Mouse (Mus musculus) forebrain, embryonic 12.5 days (tissue): ENCODE measurements around the gene Cnr1. TPM values are rescaled to one million over a fixed set of nuclear protein-coding genes. Genes with fewer than 3 reads are reported as not detected.

ENCODE experiments used
- ATAC-seq: fragments of 200-750 bp; cut with Nextera tagmentation; 2 replicates; pipeline ENCODE4 v1.8.0; 2017; ENCODE audit warnings: moderate TSS enrichment; ENCODE audit not compliant: low FRiP score
- H3K27ac ChIP-seq: fragments of 300-500 bp; sonication (generic); 2 replicates; pipeline ENCODE4 v1.5.1; 2016; ENCODE audit warnings: mild to moderate bottlenecking
- H3K27me3 ChIP-seq: fragments of 300-500 bp; sonication (generic); 2 replicates; pipeline ENCODE4 v1.6.1; 2016; ENCODE audit warnings: mild to moderate bottlenecking
- H3K36me3 ChIP-seq: fragments of 300-500 bp; sonication (generic); replicated peaks from 2 replicates; pipeline ENCODE4 v1.6.1; 2016; ENCODE audit warnings: mild to moderate bottlenecking
- H3K4me1 ChIP-seq: fragments of 300-500 bp; sonication (generic); 2 replicates; pipeline ENCODE4 v1.6.1; 2016
- H3K4me2 ChIP-seq: fragments of 300-500 bp; sonication (generic); 2 replicates; pipeline ENCODE4 v1.6.1; 2016; ENCODE audit warnings: mild to moderate bottlenecking, moderate library complexity
- H3K4me3 ChIP-seq: fragments of 300-500 bp; sonication (generic); replicated peaks from 2 replicates; pipeline ENCODE4 v1.5.1; 2016; ENCODE audit warnings: mild to moderate bottlenecking
- H3K9ac ChIP-seq: fragments of 300-500 bp; sonication (generic); 2 replicates; pipeline ENCODE4 v1.6.1; 2016; ENCODE audit warnings: mild to moderate bottlenecking
- H3K9me3 ChIP-seq: fragments of 300-500 bp; sonication (generic); 2 replicates; pipeline ENCODE4 v1.6.1; 2016
- WGBS: fragments of 180-500 bp; shearing (Covaris S2); methylation state at CpG from one replicate; pipeline ENCODE4 v1.1.7; 2016; 5-methylcytosine and 5-hydroxymethylcytosine counted together
- polyA plus RNA-seq: library from polyadenylated mRNA; unstranded; fragments of >200 nt; fragmentation: Nextera tagmentation; extraction: Ambion mirVana; gene quantifications from 2 replicates; pipeline ENCODE4 v1.2.1, GENCODE M21; 2016

The Cnr1 gene
- polyA plus RNA-seq, 1 experiment from 2014 or later, result 34.9 TPM

DNA sequence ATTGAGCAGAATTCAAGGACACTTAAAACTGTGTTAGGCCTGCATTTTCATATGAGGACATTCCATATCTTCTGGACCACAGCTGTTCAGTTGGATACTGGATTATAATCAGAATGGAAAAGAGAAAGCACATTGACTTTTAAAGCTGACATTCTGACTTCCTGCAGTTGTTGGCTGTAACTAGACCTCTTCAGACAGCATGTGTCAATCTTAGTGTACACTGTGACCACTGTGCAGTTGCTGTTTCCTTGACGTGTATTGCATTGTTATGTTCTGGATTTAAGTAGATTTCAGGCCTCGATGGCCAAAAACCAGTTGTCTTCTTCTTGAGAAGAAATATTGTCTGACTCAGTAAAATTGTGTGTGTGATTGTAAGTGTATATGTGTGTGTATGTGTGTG lies 21.3 kb downstream of the Cnr1 start:
- H3K27ac ChIP-seq, result no peak overlapping the region
- H3K9ac ChIP-seq, result no peak overlapping the region
- WGBS, result 87% methylated on average over 2 of the region's 2 CpGs
- no peaks in the 10 kb centered on the region for H3K9me3 ChIP-seq
- no peaks in the 10 kb centered on the region for H3K27me3 ChIP-seq
- no peak overlapping the region for H3K4me3 ChIP-seq
- H3K4me1 ChIP-seq, result peaks cover 8% of the 10 kb centered on the region
- ATAC-seq, result no peak
- peaks cover 13% of the 10 kb centered on the region for H3K36me3 ChIP-seq
- H3K4me2 ChIP-seq, result no peak overlapping the region

DNA sequence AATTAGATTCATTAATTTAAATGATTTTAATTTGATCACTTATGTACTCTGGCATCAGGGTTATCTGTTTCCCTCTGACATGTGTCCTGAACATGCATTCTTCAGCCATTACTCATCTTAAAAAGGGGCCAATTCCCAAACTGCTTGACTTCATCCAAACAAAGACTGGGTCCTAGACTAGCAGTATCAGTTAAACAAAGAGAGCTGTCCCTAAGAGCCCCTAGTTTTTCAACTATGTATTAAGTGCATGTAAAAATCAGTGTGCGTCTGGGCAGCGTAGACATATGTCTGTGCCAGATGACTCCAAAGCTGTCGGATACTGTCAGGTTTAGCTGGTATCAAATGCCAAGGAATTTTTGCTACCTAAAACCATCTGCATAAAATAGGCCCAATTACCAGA lies 23.2 kb downstream of the Cnr1 start:
- H3K27me3 ChIP-seq, result no peaks in the 10 kb centered on the region
- H3K27ac ChIP-seq, result no peak overlapping the region
- ATAC-seq, result peak; percentile 17; the same call in 1 of the 2 replicates
- H3K9ac ChIP-seq, result no peak overlapping the region
- H3K36me3 ChIP-seq, result peaks cover 13% of the 10 kb centered on the region
- H3K4me2 ChIP-seq, result no peak overlapping the region
- H3K9me3 ChIP-seq, result no peaks in the 10 kb centered on the region
- H3K4me1 ChIP-seq, result no peaks in the 10 kb centered on the region
- no peak overlapping the region for H3K4me3 ChIP-seq
- WGBS, result 63% methylated on average over 3 of the region's 3 CpGs

DNA sequence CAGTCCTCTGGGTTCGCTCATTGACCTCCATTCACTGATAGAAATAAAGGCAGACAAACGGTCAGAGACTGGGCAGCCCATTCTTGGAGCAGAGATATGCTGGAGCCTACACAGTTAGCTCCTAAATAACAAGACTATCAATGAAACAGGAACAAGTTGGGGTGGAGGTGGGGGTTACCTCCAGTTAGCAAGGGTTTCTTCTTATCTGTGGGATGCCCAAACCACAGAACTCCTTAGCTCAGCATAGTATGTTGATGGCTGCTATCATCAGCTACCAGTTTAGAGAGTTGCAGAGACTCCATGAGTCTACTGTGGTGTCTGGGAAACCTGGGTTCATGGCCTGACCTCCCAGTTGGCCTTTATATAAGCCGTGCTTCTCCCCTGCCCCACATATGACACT lies 33.0 kb downstream of the Cnr1 start:
- Histone ChIP-seq H3K9me3 (0 out of 2 replicates have a peak, but pooled peaks cover 2% of the 10 kb centered on the region), H3K27ac (no peak overlapping the region), H3K36me3 (no peaks in the 10 kb centered on the region), H3K4me1 (no peaks in the 10 kb centered on the region), H3K4me2 (no peak overlapping the region), H3K4me3 (no peak overlapping the region), H3K9ac (no peak overlapping the region), H3K27me3 (no peaks in the 10 kb centered on the region)
- no peak for ATAC-seq
- WGBS, result 81% methylated on average over 3 of the region's 3 CpGs

DNA sequence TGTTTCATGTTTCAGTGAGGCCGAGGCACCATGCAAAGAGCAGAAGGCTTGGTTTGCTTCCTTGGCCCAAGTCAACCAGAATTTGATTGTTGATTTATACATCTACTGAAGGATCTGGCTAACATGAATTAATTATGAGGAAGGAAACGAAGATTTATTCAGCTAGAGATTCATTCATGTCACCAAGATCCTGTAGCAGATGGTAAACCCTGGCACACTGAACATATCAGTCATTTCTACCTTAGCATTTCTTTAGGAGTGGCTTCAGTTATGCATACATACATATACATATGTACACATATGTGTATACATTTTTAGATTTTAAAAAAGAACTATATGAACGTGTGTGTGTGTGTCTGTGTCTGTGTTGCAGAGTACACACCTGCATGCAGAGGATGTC lies 34.1 kb downstream of the Cnr1 start:
- ATAC-seq, result no peak
- Histone ChIP-seq H3K4me3 (no peak overlapping the region), H3K36me3 (no peaks in the 10 kb centered on the region), H3K4me2 (no peak overlapping the region), H3K27me3 (no peaks in the 10 kb centered on the region), H3K9ac (no peak overlapping the region), H3K9me3 (0 out of 2 replicates have a peak, but pooled peaks cover 2% of the 10 kb centered on the region), H3K27ac (no peak overlapping the region), H3K4me1 (no peaks in the 10 kb centered on the region)
- 90% methylated on average over 3 of the region's 3 CpGs for WGBS

DNA sequence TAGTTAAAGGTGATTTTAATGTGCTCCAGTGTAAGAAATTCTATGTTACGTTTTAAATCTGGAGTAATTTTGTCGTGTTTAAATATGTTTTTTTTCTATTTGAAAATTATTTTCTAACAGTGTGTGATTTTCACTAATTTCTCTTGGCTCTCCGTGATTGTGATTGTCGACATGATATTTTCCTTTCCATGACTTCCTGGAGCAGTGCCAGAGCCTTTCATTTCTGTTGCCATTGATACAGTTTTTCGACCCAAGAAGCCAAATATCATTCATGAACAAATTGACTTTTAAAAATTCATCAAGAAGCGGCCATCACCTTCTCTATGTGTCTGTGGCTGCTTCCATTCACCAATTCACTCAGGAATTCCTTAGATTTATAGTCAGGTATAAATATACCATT lies 35.4 kb downstream of the Cnr1 start:
- Histone ChIP-seq H3K4me2 (no peak overlapping the region), H3K9me3 (0 out of 2 replicates have a peak, but pooled peaks cover 2% of the 10 kb centered on the region), H3K27ac (no peak overlapping the region), H3K27me3 (no peaks in the 10 kb centered on the region), H3K4me3 (no peak overlapping the region), H3K36me3 (no peaks in the 10 kb centered on the region), H3K9ac (no peak overlapping the region), H3K4me1 (no peaks in the 10 kb centered on the region)
- ATAC-seq, result no peak
- WGBS, result 94% methylated on average over 6 of the region's 6 CpGs

DNA sequence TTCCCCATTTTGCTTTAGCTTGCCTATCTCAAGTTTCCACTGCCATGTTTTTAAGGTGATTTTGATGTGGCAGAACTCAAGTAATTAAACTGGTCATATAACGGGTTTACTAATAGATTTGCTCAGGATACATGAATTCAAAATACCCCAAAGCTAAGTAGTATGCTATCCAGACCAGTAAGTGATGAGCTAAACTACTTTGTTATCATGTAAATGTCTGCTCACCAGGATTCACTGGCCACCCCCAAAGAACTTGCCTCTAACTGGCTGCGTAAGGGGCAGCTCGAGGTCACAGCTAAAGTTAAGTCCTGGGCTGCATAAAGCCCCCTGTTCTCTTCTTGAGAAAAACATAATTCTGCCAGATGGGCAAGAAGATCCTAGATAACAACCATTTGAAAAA lies 46.3 kb downstream of the Cnr1 start:
- no peaks in the 10 kb centered on the region for H3K9me3 ChIP-seq
- H3K4me2 ChIP-seq, result no peak overlapping the region
- WGBS, result 79% methylated on average over 3 of the region's 3 CpGs
- no peaks in the 10 kb centered on the region for H3K36me3 ChIP-seq
- H3K9ac ChIP-seq, result no peak overlapping the region
- ATAC-seq, result no peak
- H3K4me1 ChIP-seq, result no peaks in the 10 kb centered on the region; the same call in 1 of the 2 replicates
- no peak overlapping the region for H3K27ac ChIP-seq
- no peak overlapping the region for H3K4me3 ChIP-seq
- H3K27me3 ChIP-seq, result no peaks in the 10 kb centered on the region

DNA sequence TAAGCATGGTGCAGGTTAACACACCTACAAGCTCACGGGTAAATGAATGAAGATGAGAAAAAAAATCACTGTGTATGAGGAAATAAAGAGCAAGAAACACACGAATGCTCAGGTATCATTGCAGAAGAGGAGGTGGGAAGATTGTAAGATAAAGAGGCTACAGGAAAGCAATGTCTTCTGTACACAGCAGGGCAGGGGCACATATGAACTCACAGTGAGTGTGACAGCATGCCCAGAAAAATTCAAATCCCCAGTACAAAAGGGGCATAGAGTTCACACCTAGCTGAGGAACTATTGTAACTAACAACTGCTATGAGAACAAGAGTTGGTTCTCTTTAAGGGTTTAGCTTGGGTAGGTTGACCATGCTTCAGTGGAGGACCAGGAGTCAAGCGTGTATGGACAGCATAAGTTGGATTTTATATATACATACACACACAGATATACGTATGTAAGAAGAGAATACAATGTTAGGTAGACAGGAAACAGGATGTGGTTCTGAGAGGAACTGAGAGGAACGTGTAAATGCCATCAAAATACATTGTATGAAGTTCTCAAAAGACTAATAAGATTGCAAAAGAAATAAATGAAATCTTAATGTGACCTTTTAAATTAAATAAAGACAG lies 64.2 kb downstream of the Cnr1 start:
- H3K27me3 ChIP-seq, result no peaks in the 10 kb centered on the region
- H3K4me1 ChIP-seq, result no peaks in the 10 kb centered on the region
- 87% methylated on average over 5 of the region's 5 CpGs for WGBS
- ATAC-seq, result no peak
- no peak overlapping the region for H3K4me3 ChIP-seq
- no peak overlapping the region for H3K9ac ChIP-seq
- no peak overlapping the region for H3K27ac ChIP-seq
- no peaks in the 10 kb centered on the region for H3K36me3 ChIP-seq
- H3K9me3 ChIP-seq, result no peaks in the 10 kb centered on the region
- no peak overlapping the region for H3K4me2 ChIP-seq

DNA sequence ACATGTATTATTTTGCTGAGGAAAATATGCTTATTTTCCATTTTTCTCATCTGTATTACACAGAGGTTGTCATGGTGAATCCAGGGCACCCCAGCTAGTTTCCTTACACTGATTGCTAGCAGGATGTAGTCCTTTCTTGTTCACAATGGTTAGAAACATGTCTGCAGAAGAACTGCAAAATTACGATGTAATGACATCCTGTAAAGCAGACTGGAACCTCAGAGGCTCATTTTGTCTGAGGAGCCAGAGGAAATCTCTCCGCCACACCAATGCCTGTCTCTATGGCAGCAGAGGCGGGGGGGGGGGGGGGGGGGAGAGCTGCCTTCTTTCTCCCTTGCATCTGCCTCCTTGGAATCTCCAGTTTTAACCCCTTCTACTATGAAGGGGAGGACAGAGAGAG lies 68.3 kb downstream of the Cnr1 start:
- WGBS, result 59% methylated on average over 3 of the region's 3 CpGs
- Histone ChIP-seq H3K9ac (no peak overlapping the region), H3K9me3 (no peaks in the 10 kb centered on the region), H3K4me1 (no peaks in the 10 kb centered on the region), H3K4me3 (no peak overlapping the region), H3K27me3 (no peaks in the 10 kb centered on the region), H3K36me3 (no peaks in the 10 kb centered on the region), H3K27ac (no peak overlapping the region), H3K4me2 (no peak overlapping the region)
- ATAC-seq, result 0 out of 2 replicates have a peak, but pooled peaks have one; percentile 9

DNA sequence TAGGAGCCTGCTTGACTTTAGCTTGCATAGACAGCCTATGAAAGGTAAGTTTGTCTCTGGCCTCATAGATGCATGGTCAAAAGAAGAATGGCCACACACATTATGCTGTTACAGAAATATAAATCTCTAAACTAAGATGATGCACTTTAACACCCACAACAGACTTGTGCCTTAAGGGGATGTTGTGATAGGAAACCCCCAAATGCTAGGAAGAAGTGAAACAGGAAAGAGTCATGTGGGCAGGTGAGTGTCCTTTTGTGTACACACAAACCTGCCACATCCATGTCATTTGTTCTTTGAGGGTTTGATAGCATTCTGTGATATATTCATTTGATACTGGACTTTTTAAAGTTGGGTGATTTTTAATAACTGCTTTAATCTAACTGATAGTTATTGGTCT lies 72.0 kb downstream of the Cnr1 start:
- Histone ChIP-seq H3K9ac (no peak overlapping the region), H3K4me3 (no peak overlapping the region), H3K9me3 (no peaks in the 10 kb centered on the region), H3K4me1 (no peaks in the 10 kb centered on the region), H3K27ac (no peak overlapping the region), H3K36me3 (no peaks in the 10 kb centered on the region), H3K27me3 (no peaks in the 10 kb centered on the region), H3K4me2 (no peak overlapping the region)
- no peak for ATAC-seq

Other genes with a start within 250 kb of the Cnr1 start
- 1.2 and 1.6 TPM in 2 replicates for gene Spaca1, start 125.6 kb downstream of the Cnr1 start, polyA plus RNA-seq